Mouse (Mus musculus) G1E (cell line): ENCODE results near the gene Disc1.

ENCODE experiments used
- CTCF ChIP-seq: IDR thresholded peaks from 2 replicates; pipeline ENCODE4 v1.5.1; 2012; ENCODE audit warnings: low read depth, low read length, inconsistent platforms, mixed read lengths
- GATA1 ChIP-seq: IDR thresholded peaks from 2 replicates; pipeline ENCODE4 v1.6.1; 2012; ENCODE audit warnings: borderline replicate concordance, low read length, inconsistent platforms, mixed read lengths
- GATA2 ChIP-seq: IDR thresholded peaks from 2 replicates; pipeline ENCODE4 v1.6.1; 2012; ENCODE audit warnings: low read depth, low read length, inconsistent platforms, borderline replicate concordance
- POLR2AphosphoS5 ChIP-seq: IDR thresholded peaks from 2 replicates; pipeline ENCODE4 v1.6.1; 2012; ENCODE audit warnings: low read depth, low read length, inconsistent platforms; ENCODE audit not compliant: insufficient replicate concordance
- TAL1 ChIP-seq: conservative IDR thresholded peaks from 2 replicates; pipeline ENCODE4 v1.6.1; 2012; ENCODE audit warnings: low read depth, low read length, inconsistent platforms, mixed read lengths

DNA sequence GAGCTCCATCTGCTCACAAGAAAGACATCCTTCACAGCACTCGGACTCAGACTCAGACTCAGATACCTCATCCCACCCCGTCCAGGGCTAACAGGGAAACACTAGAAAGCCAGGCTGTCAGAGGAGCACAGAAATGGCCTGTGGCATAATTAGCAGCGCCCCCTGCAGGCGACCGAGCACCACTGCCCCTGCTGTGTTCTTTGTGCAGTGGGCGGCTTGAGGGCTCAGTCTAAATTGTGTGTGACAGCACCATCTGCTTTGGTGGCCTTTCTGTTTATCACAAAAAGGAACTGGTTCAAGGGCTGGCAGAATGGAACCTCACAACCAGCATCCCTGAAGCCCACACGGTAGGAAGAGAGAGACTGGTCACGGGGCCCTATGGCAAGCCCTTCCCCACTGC, 19.3 kb upstream of the Disc1 start:
- TF ChIP-seq CTCF: peak; percentile 69
- TF ChIP-seq GATA1: no peak
- TF ChIP-seq TAL1: no peak
- no peak for TF ChIP-seq POLR2AphosphoS5
- TF ChIP-seq GATA2: no peak
